Mouse (Mus musculus): ENCODE measurements at regions not wholly inside any gene's neighbourhood (a gene's known extent, or its start where the extent isn't known, plus 50 kb on each side); places are given as distances from the start of the nearest gene placed in this dataset.

DNA sequence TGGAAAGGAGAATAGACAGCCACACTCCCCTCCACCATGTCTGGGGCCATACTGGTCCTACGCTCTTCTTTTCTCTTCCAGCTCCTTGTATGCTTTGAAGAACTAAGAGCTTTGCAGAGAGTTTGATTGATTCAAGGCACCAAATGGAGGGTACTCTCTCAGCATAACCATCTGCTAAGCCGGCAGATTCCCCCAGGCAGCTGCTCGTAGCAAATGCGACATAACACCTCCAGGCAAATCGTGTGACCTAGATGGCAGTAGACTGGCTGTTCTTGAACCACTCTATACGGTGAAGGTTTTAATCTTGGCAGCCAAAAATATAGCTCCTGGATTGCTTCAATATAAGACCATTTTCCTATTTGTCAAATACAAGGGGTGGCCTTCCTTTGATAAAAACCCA lies 191.8 kb upstream of the Pabpc6 start:
- no peak; the same call in 1 of the 2 replicates for ATAC-seq (replicated peaks)
- H3K9me3 ChIP-seq: 0 out of 2 replicates have a peak, but pooled peaks cover 1% of the 10 kb centered on the region
- H3K4me1 ChIP-seq: peaks cover 12% of the 10 kb centered on the region
- no peaks in the 10 kb centered on the region for H3K36me3 ChIP-seq
- H3K27me3 ChIP-seq: no peaks in the 10 kb centered on the region
- no peak overlapping the region for H3K4me2 ChIP-seq (replicated peaks)
- peak overlapping the region; percentile 74 for H3K27ac ChIP-seq (replicated peaks)
- WGBS: 75% methylated on average over 6 of the region's 6 CpGs
- no peak overlapping the region for H3K4me3 ChIP-seq
- no peak overlapping the region for H3K9ac ChIP-seq (replicated peaks)

DNA sequence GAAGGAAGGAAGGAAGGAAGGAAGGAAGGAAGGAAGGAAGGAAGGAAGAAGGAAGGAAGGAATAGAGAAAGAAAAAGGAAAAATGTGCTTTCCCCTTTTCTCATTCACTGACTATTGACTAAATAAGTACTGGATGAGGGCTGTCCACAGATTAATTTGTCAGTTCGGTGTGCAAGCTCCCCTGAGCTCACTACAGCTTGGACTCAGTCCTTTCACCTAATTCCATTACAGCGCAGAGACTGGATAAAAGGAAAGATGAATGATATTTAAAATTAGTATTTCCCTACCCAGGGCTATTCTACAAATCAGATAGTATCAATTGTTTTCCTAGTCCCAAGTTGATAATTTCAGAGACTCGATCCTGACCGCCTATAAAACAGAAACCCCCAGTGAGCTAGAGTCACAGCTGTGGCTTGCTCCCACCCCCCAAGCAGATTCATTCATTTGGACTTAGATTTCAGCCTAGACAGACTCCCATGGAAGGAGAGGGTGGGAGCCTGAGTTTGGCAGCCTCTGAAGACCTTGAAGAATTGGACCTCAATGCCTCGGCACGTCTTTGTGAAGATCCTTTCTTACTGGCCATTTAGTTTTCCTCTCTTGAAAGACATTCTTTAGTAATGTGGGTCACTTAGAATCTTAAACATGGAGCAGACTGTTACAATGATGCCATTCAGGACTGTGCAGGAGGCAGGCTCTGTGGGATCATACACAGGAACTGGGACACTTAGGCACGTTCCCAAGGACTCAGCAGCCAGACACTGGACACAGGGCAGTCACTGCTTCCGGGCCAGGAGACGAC lies 179.2 kb upstream of the Pabpc6 start:
- WGBS: 24% methylated on average over 9 of the region's 9 CpGs

DNA sequence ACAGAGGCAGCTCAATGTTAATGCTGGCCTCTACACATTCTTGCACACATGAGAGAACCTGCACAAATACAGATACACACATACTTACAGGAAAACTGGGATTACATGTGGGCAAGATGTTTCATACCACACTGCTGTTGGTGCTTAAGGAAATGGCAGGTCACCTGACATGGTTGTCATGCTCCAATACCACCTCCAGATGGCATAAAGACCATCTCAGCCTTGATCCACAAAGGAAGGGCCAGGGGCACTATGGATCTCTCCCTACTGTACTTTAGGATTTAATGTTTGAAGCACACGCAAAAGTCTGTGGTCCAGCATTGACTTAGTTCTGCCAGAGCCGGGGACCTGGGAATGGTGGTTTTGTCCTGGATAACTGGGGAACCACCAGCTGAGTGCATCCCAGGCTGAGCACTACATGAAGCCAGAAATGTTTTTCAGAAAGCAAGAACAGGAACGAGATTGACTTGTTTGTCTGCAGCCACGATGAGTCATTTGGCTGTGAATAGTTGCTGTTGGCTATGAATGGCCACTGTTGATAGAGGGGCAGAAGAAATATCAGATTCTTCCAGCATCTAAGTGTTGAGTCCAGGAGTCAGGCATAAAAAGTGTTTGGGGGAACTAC lies 176.0 kb upstream of the Pabpc6 start:
- no peaks in the 10 kb centered on the region for H3K27me3 ChIP-seq

More for the DNA sequence above, 179.2 kb upstream of the Pabpc6 start:
- no peaks in the 10 kb centered on the region for H3K27me3 ChIP-seq
- H3K27ac ChIP-seq (replicated peaks): peak overlapping the region; percentile 20; the same call in 1 of the 2 replicates
- no peaks in the 10 kb centered on the region for H3K9me3 ChIP-seq
- no peak overlapping the region for H3K4me2 ChIP-seq (replicated peaks)
- no peaks in the 10 kb centered on the region for H3K36me3 ChIP-seq
- peak; percentile 94 for ATAC-seq (replicated peaks)
- no peak overlapping the region for H3K9ac ChIP-seq (replicated peaks)
- peaks cover 16% of the 10 kb centered on the region for H3K4me1 ChIP-seq
- H3K4me3 ChIP-seq: no peak overlapping the region

DNA sequence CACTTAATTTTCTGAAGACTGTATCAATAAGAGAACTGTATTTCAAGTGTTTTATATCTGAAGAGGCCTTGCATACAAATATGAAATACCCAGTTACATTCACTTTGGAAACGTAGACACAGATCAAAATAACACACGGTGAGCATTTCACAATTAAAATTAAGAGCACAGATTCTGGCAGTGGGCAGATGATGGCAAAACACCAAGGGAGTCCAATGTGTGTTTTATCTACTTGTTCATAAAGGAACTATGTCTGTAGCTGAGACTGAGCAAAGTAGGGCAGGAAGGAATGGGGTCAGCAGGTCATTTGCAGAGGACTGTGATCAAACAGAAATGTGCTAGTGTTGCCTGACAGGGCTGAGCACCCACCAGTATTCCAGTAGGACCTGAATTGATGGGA lies 171.6 kb upstream of the Pabpc6 start:
- peaks cover 6% of the 10 kb centered on the region for H3K4me1 ChIP-seq
- H3K27me3 ChIP-seq: no peaks in the 10 kb centered on the region
- no peak overlapping the region for H3K4me3 ChIP-seq
- no peaks in the 10 kb centered on the region for H3K36me3 ChIP-seq
- no peak overlapping the region for H3K9ac ChIP-seq (replicated peaks)
- no peaks in the 10 kb centered on the region for H3K9me3 ChIP-seq
- WGBS: 75% methylated on average over 2 of the region's 2 CpGs
- no peak for ATAC-seq (replicated peaks)
- no peak overlapping the region for H3K4me2 ChIP-seq (replicated peaks)
- no peak overlapping the region for H3K27ac ChIP-seq (replicated peaks)

More for the DNA sequence above, 176.0 kb upstream of the Pabpc6 start:
- Histone ChIP-seq H3K4me3 (no peak overlapping the region), H3K27ac (replicated peaks) (no peak overlapping the region), H3K9me3 (no peaks in the 10 kb centered on the region), H3K4me1 (peaks cover 16% of the 10 kb centered on the region), H3K36me3 (no peaks in the 10 kb centered on the region), H3K9ac (replicated peaks) (no peak overlapping the region), H3K4me2 (replicated peaks) (no peak overlapping the region)
- ATAC-seq (replicated peaks): no peak
- WGBS: 64% methylated on average over 4 of the region's 4 CpGs

DNA sequence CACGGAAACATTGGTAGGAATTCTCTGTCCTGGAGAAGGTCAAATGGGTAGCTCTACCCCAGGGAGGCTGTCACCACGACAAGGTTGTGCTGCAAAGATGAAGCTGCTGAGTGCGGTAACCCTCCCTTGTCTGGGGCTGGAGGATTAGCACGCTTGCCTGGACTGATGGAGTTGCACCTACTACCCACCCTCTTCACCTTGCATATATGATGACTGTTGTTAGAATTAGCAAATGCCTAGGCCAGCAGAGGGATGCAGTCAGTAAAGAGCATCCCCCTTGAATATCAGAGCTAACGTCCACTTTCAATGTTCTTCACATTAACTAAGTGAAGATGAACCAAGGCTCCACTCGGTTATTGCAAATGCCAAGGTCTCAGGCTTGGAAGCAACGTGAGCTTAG lies 169.7 kb upstream of the Pabpc6 start:
- H3K36me3 ChIP-seq: no peaks in the 10 kb centered on the region
- H3K4me1 ChIP-seq: no peaks in the 10 kb centered on the region
- 90% methylated on average over 7 of the region's 7 CpGs for WGBS
- H3K9ac ChIP-seq (replicated peaks): no peak overlapping the region
- H3K4me3 ChIP-seq: no peak overlapping the region
- no peak overlapping the region for H3K27ac ChIP-seq (replicated peaks)
- no peaks in the 10 kb centered on the region for H3K9me3 ChIP-seq
- H3K4me2 ChIP-seq (replicated peaks): no peak overlapping the region
- ATAC-seq (replicated peaks): no peak
- H3K27me3 ChIP-seq: no peaks in the 10 kb centered on the region

DNA sequence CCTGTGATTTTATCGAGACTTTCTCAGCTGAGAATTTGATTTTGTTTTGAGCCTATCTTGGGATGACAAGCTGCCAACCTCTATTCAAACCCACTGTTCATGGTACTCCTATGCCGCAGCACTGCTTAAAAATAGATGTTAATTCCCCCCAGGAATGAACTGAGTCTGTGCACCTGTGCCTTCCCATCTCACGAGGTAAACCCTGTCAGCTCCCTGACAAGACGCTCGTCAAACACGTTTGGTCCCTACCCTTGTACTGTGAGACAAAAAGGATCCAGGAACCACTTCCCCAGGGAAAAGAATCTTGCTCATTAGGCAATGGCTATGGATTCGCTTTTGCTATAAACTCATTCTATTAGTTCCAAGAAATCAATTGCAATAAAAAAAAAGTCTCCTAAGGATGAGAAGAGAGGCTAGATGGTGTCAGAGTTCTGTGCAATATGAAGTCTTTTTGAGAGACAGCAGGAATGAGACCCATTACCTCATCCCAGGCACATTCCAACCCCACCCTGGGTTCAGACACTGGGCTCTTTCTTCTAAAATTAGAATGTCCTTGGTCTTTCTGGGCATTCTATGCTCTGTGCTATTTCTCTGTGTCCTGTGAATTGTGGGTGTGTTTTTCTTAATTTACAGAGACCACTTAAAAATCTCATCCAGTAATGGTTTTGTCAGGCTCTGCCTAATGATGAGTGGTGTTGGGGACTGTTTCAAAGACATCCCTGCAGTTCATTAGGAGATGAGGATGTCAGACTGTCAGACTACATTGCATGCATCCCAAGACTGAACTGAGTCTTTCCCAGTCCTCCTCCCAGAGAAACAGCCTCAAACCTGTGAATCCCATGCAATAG lies 167.7 kb upstream of the Pabpc6 start:
- Histone ChIP-seq H3K27ac (replicated peaks) (no peak overlapping the region), H3K4me2 (replicated peaks) (no peak overlapping the region), H3K9me3 (no peaks in the 10 kb centered on the region), H3K27me3 (no peaks in the 10 kb centered on the region), H3K4me1 (no peaks in the 10 kb centered on the region), H3K9ac (replicated peaks) (no peak overlapping the region), H3K36me3 (no peaks in the 10 kb centered on the region), H3K4me3 (no peak overlapping the region)
- 68% methylated on average over 7 of the region's 7 CpGs for WGBS
- ATAC-seq (replicated peaks): no peak

DNA sequence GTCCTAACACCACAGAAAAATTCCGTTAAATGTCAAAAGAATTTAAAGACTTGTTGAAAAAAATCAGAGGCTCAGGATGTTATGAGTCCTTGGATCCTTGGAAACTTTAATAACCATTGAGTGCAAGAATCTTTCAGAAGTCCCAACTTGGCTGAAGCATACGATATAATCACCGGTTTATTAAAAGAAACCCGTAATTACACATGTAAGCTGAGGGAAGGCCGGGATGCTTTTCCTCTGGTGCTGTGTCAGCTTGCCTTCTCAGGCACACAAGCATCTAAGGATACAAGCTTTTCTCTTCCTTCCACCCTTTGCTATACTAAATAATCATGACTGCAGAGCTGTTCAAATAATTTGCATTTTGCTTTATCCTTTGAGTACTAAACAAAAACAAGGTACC lies 160.4 kb upstream of the Pabpc6 start:
- no peaks in the 10 kb centered on the region for H3K27me3 ChIP-seq

DNA sequence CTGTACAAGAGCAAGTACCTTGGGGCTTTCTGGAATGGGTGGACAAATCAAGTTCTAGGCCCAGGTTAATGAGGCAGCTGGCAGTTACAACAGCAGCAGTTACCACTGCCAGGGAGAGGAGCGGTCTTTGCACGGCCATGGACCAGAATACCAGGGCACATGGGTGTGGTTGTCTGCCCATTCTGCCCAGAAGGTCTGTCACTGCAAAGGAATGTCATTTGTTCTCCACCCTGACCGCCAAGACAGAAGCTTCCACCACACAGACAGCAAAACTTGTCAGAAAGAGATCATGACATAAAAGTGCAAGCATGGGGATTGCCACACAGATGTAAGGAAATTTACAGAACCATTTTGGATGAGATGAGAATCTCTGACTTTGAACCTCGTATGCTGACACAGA lies 151.8 kb upstream of the Pabpc6 start:
- ATAC-seq (replicated peaks): no peak
- H3K4me1 ChIP-seq: no peaks in the 10 kb centered on the region
- H3K27me3 ChIP-seq: no peaks in the 10 kb centered on the region
- H3K9ac ChIP-seq (replicated peaks): no peak overlapping the region
- no peaks in the 10 kb centered on the region for H3K9me3 ChIP-seq
- no peak overlapping the region for H3K4me2 ChIP-seq (replicated peaks)
- WGBS: 89% methylated on average over 4 of the region's 4 CpGs
- H3K36me3 ChIP-seq: no peaks in the 10 kb centered on the region
- no peak overlapping the region for H3K4me3 ChIP-seq
- H3K27ac ChIP-seq (replicated peaks): no peak overlapping the region

More for the DNA sequence above, 160.4 kb upstream of the Pabpc6 start:
- H3K4me3 ChIP-seq: no peak overlapping the region
- H3K9ac ChIP-seq (replicated peaks): no peak overlapping the region
- H3K4me1 ChIP-seq: peaks cover 3% of the 10 kb centered on the region; the same call in 1 of the 2 replicates
- no peak overlapping the region for H3K4me2 ChIP-seq (replicated peaks)
- WGBS: 61% methylated on average over 5 of the region's 5 CpGs
- H3K27ac ChIP-seq (replicated peaks): no peak overlapping the region; the same call in 1 of the 2 replicates
- ATAC-seq (replicated peaks): no peak
- H3K9me3 ChIP-seq: no peaks in the 10 kb centered on the region
- no peaks in the 10 kb centered on the region for H3K36me3 ChIP-seq

DNA sequence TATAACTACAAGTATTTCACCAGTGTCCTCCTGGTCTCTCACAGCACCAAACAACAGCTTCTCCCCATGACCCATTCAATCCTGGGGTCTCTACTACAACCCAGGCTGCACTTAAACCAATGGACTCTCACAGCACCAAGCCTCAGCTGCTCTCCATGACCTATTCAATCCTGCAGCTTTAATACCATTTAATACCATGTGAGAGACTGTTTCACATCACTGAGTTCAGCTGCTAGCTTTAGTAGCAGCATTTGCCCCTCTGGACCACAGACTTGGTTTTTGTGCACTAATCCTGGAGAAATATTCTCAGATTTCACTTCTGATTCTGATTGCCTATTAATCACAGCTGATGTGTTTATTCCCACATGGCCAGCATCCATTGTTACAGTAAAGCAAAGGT lies 147.5 kb upstream of the Pabpc6 start:
- Histone ChIP-seq H3K9me3 (no peaks in the 10 kb centered on the region), H3K4me1 (no peaks in the 10 kb centered on the region), H3K4me3 (no peak overlapping the region), H3K36me3 (no peaks in the 10 kb centered on the region), H3K4me2 (replicated peaks) (no peak overlapping the region), H3K27ac (replicated peaks) (no peak overlapping the region), H3K9ac (replicated peaks) (no peak overlapping the region), H3K27me3 (no peaks in the 10 kb centered on the region)
- ATAC-seq (replicated peaks): no peak

DNA sequence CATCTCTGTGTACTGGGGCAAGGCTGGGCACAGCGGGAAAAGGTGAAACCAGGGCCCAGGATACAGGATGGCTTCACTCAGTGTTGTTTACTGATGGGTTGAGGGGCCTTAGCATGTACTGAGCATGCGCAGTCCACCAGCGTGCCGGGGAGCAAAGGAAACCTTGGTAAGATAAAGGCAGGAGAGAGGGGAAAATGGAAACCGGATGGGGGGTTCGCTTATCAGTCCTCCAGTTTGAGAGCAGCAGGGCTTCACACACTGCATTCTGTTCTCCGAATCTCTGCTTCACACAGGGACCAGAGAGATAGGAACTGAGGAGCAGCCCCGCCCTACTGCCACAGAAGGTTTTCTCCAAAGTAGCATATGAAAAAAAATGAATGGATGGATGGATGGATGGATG lies 127.6 kb upstream of the Pabpc6 start:
- H3K36me3 ChIP-seq: no peaks in the 10 kb centered on the region
- no peaks in the 10 kb centered on the region for H3K9me3 ChIP-seq
- no peak overlapping the region for H3K27ac ChIP-seq (replicated peaks)
- H3K27me3 ChIP-seq: no peaks in the 10 kb centered on the region
- ATAC-seq (replicated peaks): no peak
- no peak overlapping the region for H3K9ac ChIP-seq (replicated peaks)
- H3K4me3 ChIP-seq: no peak overlapping the region
- H3K4me2 ChIP-seq (replicated peaks): no peak overlapping the region
- peaks cover 9% of the 10 kb centered on the region; the same call in 1 of the 2 replicates for H3K4me1 ChIP-seq
- WGBS: 81% methylated on average over 8 of the region's 8 CpGs

DNA sequence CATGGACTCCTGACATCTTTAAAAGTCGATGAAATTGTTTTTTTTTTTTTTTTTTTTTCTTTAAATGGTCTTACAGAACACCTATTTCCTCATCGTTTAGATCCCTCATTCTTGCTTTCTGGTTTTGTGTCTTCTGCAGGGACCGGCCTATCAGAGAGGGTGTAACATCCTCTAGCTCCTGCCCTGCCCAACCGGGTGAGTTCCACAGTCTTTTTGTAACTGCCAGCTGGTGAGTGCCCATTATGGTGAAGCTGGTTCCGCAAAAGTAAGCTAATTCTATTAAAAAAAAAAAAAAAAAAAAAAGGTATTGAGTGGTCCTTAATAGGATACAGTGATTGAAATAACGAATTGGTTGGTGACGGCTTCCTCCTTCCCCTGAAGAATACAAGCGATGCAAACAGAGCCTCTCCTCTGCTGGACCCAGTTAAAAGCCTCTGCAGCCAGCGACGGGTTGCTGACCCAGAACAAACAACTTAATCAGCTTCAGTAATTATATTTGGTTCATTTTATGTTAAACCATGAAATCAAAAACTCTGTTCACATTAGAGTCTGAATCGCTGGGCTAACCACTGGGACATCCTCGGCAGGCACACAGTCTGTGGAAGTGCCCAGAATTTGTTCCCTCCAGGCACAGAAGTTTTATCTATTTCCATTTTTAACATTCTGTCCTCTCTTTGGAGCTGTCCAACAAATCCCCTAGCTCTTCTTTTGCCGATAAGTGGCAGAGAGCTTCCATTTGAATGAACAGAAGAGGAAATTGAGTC lies 126.9 kb upstream of the Pabpc6 start:
- Histone ChIP-seq H3K9ac (replicated peaks) (no peak overlapping the region), H3K27ac (replicated peaks) (no peak overlapping the region), H3K36me3 (no peaks in the 10 kb centered on the region), H3K4me1 (peaks cover 9% of the 10 kb centered on the region; the same call in 1 of the 2 replicates), H3K27me3 (no peaks in the 10 kb centered on the region), H3K4me2 (replicated peaks) (no peak overlapping the region), H3K4me3 (no peak overlapping the region), H3K9me3 (no peaks in the 10 kb centered on the region)
- WGBS: 20% methylated on average over 13 of the region's 13 CpGs
- no peak for ATAC-seq (replicated peaks)

Measured in forebrain, embryonic 15.5 days (tissue).